Mouse (Mus musculus) thymus, postnatal 14 days (tissue): ENCODE results near the gene Dleu7.

ENCODE experiments used
- DNase-seq: peaks from one replicate; pipeline ENCODE4 v3.0.0; 2021

Dleu7 gene

DNA sequence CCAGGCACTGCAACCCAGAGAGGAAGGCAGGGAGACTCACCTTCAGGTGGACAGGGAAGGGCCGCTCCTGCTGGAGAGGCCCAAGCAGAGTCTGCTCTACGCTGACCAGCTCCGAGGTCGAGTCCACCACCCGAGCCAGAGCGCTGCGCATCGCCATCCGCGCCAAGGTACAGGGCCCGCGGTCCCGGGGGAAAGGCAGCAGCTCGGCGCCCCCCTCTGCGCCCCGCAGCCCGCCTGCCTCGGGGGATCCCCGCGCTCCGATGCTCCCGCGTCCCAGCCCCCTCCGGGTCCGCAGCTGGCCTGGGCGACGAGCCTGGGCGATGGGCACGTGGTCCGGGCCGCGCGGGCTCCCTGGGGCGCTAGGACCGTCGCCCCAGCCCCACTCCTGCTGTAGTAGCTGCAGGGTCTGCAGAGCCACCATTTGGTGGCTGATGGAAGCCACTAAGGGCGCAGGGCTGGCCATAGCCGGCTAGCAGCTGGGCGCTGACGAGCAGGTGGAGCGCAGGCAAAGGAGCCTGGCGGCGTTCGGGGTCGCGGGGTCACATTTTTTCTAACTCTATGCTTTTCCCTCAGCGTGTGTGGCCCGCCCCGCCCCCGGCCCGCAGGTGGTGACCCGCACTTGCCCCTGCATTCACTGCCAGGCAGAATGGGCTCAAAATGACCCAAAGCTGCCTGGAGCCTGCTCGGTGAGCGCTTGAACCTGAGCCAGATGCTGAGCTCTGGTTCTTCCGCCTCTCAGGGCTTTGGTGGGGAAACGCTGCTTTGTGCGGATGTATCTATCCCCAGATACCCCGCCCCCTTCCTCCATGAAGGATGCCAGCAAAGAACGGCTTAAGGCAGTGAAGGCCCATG, at the start of gene Dleu7, which contains the start of gene Rnaseh2b:
TSS of gene Dleu7 (minus strand) at position 560 of the 852 bp plus-strand sequence.
TSS of gene Rnaseh2b (plus strand) at position 102 of the 852 bp plus-strand sequence.
- DNase-seq: peak; percentile 82

GRCm38 (mm10) chr14:62341887-62342642, 49.2 kb upstream of the Dleu7 start:
- DNase-seq: no peak

DNA sequence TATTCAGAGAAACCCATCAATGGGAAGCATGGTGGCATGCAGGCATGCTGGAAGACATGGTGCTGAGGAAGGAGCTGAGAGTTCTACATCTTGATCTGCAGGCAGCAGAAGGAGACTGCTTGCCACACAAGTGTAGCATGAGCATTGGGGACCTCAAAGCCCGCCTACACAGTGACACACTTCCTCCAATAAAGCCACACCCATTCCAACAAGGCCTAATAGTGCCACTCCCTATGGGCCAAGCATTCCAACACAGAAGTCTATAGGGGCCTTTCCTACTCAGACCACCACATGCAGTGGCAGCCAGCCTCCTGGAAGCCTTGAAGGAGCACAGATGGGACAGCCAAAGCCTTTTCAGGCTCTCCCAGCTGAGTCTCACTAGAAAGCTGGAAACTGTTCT, 46.3 kb upstream of the Dleu7 start:
- DNase-seq: no peak

- peak; percentile 51 for DNase-seq
Measured at GRCm38 (mm10) chr14:62333909-62334687, 41.3 kb upstream of the Dleu7 start.

DNA sequence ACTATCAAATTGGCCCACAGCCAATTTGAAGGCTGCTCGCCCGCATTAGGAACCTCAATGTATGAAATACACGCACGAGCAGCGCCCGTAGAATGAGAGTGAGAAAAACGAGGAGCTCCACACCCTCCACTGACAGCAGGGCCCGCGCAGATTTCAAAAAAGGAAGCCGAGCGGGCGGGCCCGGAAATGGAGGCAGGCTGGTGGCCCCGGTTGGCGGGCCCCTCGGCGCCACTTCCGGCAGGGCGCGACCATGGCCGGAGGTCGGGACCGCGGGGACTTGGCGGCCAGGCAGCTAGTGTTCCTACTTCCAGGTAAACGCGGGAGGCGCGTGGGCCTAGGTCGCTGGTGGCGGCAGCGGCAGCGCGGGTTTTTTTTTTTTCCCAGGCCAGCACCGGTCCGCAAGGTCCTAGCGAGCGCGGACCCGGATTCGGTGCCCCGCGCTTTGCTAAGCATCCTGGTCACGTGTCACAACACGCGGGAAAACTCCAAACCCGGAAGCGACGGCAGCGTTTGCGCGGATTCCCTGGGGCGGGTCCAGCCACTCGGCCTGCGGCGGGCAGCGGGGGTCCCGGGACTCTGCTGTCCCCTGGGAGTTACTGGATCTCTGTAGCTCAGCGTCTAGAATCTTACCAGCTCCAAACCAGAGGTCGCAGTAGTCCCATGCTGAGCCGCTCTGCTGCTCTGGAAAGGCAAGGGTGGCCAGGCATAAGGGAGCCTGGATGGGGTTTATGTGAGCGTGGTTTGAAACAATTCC, 39.2 kb upstream of the Dleu7 start:
- peak; percentile 89 for DNase-seq

DNA sequence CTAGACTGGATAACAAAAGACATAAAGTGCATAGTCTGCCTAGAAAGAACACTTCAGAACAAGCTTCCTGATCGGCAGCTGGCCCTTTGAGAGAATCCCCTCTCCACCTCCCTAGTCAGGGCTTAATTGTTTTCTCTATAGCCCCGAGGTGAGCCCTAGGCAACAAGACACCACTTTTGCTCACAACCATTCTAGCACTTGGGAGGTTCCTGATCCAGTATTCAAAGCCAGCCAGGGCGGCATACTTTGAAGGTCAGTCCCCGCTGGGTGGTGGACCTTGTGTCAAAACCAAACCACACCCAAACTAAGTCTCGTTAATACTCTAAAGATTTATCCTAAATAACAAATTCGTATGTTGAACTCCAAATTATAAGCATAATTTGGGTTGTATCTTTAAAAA, 38.6 kb upstream of the Dleu7 start:
- DNase-seq: peak; percentile 22

GRCm38 (mm10) chr14:62329631-62330030, 36.8 kb upstream of the Dleu7 start:
- DNase-seq: no peak

DNA sequence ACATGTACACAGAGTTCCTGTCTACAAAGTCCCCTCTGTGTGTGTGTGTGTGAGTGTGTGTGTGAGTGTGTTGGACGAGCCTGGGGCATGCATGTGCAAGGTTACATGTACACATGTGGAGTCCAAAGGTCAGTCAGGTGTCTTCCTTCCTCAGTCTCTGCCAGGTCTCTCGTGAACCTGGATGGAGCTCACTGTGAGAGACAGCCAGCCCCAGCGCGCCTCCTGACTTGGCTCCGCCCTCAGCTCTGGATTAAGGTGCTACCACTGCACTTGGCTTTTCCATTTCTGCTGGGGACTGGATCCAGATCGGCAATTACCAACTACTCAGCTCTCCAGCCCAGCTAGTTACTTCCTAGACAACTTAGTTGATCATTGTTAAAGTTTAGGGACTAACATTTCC, 35.8 kb upstream of the Dleu7 start:
- DNase-seq: no peak

DNA sequence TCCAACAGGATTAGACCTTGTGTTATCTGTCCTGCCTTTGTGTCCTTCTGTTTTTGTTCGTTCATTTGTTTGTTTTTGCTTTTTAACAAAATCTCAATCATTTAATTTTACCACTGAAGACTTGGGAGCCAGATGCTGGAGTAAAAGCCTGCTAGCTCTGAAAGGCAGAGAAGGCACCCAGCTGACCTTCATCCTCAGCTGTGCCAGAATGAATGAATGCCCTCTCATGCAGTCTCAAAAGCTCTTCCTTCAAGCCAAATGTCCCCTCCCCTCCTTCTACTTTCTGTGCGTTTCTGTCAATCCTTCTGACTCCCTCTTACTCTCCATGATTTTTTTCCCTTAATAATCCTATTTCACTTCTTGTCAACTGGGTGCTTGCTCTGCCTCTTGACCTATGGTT, 34.3 kb upstream of the Dleu7 start:
- DNase-seq: no peak

DNA sequence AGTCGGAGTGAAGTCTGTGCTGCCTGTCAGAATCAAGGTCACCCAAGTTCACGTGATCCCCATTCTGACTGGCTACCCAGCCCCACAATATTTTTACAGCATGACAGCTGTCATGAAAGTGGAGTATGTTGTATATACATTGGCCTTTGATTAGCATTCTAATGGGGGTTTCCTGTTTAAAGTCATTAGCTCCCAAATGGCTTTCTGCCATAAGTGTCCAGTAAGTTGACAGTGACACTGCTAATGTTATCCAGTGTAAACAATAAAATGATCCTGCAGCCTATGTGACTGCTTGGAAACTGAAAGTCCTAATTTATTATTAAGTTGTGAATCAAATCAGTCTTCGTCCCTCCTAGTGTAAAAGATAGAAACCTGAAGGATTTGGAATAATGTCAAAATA, 33.2 kb upstream of the Dleu7 start:
- no peak for DNase-seq

- no peak for DNase-seq
Measured at GRCm38 (mm10) chr14:62324943-62325342, 32.1 kb upstream of the Dleu7 start.

DNA sequence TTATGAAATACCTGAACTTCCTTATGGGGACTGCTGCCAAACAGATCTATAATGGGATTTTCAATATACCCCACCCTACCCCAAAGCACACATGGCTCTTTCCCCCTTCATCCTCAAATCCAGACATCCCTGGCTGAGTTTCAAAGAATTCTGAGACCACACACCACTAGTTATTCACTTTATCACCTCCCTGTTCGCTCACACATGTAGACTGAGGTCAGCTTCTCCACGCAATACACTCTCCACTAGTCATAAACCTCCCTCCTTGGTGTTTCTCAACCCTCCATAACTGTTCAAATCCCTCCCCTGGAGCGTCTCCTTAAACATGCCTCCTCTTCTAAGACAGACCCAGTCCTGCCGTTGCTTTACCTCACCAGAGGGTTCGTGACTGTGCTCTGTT, 30.6 kb upstream of the Dleu7 start:
- no peak for DNase-seq

- DNase-seq: no peak
Measured at GRCm38 (mm10) chr14:62322581-62323344, 29.9 kb upstream of the Dleu7 start.

DNA sequence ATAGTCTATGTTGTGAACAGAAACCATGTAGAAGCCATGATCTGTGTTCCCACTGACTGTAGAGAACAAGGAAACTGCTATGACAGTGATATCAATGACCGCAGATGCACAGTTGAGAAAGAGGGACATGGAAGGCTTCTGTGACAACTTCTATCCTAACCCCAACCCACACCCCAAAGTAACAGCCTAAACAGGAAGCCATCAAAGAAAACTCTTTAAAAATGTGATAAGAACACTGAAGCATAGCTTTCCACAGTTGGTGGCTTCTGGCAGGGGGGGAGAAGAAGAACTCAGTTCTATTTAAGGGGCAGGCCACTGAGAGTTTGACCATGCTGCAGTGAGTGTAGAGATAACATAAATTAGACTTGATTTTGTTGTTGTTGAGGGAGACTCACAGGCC, 18.8 kb upstream of the Dleu7 start:
- DNase-seq: no peak

- no peak for DNase-seq
Measured at GRCm38 (mm10) chr14:62309026-62309425, 16.2 kb upstream of the Dleu7 start.

DNA sequence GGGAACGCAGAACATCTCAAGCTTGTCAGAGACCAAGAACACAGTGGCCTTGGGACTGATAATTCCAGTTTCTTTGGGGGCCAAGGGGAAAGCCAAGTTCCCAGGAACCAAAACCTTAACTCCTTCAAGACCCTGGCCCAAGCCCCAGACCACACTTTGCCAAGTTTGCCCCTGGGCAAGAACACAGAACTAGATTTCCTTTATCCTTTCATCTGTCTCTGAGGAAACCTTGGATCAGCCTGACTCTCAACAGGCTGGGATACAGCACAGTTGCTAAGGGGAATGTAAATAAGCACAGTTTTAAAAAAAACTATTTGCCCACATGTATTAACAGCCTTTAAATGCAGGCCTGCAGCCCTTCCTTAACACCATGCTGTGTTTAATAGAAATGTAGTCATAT, 14.7 kb upstream of the Dleu7 start:
- DNase-seq: no peak

DNA sequence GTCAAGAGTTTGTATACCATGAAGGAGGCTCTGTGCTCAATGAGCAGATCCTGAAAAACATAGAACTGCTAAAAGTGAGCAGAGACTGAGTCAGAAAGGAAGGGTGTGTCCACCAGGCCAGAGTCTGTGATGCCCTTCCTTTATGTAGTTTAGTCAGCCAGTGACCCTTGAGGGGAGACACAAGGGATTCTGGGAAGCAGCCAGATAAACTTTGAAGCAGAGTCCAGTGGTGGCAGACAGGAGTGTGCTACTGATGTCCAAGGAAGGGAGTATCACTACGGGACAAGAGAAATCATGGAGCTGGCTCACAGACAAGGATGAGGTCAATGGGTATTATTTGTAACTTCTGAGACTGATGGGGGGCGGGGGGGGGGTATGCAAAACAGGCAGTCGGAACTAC, 7.2 kb upstream of the Dleu7 start:
- DNase-seq: no peak

- DNase-seq: no peak
Measured at GRCm38 (mm10) chr14:62298808-62299207, 6.0 kb upstream of the Dleu7 start.

DNA sequence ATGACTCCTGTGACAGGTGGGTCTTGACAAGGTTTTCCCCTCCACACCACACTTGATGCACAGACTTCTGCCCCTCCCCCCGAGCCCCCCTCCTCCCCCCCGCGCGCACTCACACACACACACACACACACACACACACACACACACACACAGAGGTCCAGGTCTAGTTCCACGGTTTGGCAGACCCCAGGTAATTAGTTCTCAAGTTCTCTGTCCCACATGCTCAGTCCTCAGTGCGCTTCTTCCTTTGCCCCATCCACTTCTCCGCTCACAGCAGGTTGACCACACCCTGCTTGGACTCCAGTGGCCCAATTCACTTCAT, 720 bp downstream of the Dleu7 start:
- DNase-seq: no peak

GRCm38 (mm10) chr14:62291406-62291987, 1.4 kb downstream of the Dleu7 start:
- no peak for DNase-seq

GRCm38 (mm10) chr14:62288731-62289130, 4.1 kb downstream of the Dleu7 start:
- DNase-seq: no peak

GRCm38 (mm10) chr14:62282974-62283373, 9.9 kb downstream of the Dleu7 start:
- no peak for DNase-seq
